ENCODE assay signal across 8 mouse cellular contexts in genomic region chr3:69599166-69599500, GRCm38 (mm10). TPM values are rescaled to one million over a fixed set of nuclear protein-coding genes. Genes with fewer than 3 reads are reported as not detected.
A peak's percentile ranks its signal among the peaks of the same experiment; 100 is the strongest.
DNase-seq lines count a peak whose midpoint lies in the region; ATAC-seq and TF ChIP-seq lines count a peak whose summit lies in the region.

No protein-coding gene starts in this region.

- H3K4me2 ChIP-seq in limb, embryonic 11.5 days (ENCODE audit: low read depth, severe bottlenecking): peak overlapping the region; percentile 70
- peak overlapping the region; percentile 79 for H3K4me2 ChIP-seq in midbrain, postnatal 0 days (ENCODE audit: low read depth, low read length, poor library complexity, severe bottlenecking)

- TF ChIP-seq POLR2A in cerebellum, adult 2 months (IDR thresholded peaks at IDR 0.05; ENCODE audit: borderline replicate concordance, insufficient read depth, low read length): no peak
- no peak for TF ChIP-seq POLR2A in spleen, adult 2 months (IDR thresholded peaks at IDR 0.05; ENCODE audit: low read depth, low read length)

- no peak for DNase-seq in cerebellum, adult 2 months
- no peak for DNase-seq in cerebellum, adult 8-10 months
- no peak for DNase-seq in spleen, adult 2 months (ENCODE audit: low read depth in 1 of 2, low spot score in 2 of 2)
- no peak for DNase-seq in spleen, postnatal 36 days (ENCODE audit: low spot score in 2 of 2)
- DNase-seq in limb, embryonic 11.5 days (ENCODE audit: low spot score): no peak
- DNase-seq in midbrain, postnatal 0 days (ENCODE audit: low spot score): no peak
- DNase-seq in layer of hippocampus, adult 18-20 months (ENCODE audit: low spot score in 2 of 2): no peak
- DNase-seq in layer of hippocampus, adult 11-12 months (ENCODE audit: low spot score): no peak

- H3K4me3 ChIP-seq in cerebellum, adult 2 months (replicated peaks; ENCODE audit: insufficient read depth, low read depth, low read length): peak overlapping the region; percentile 91
- peak overlapping the region; percentile 49; the same call in 1 of the 2 replicates for H3K4me3 ChIP-seq in spleen, adult 2 months (ENCODE audit: extremely low read depth, insufficient read depth, insufficient read length)
- peak overlapping the region; percentile 51 for H3K4me3 ChIP-seq in limb, embryonic 11.5 days (ENCODE audit: low read depth, low read length)
- H3K4me3 ChIP-seq in midbrain, postnatal 0 days (ENCODE audit: low read depth, low read length): peak overlapping the region; percentile 81

- peak overlapping the region; percentile 45 for H3K27ac ChIP-seq in cerebellum, adult 2 months (ENCODE audit: insufficient read depth, low read length)
- no peak overlapping the region for H3K27ac ChIP-seq in spleen, adult 2 months (ENCODE audit: insufficient read depth, low read length)
- no peak overlapping the region for H3K27ac ChIP-seq in limb, embryonic 11.5 days (replicated peaks; ENCODE audit: low read depth, low read length)
- H3K27ac ChIP-seq in midbrain, postnatal 0 days (ENCODE audit: low read depth, low read length): peak overlapping the region; percentile 87

- TF ChIP-seq CTCF in cerebellum, adult 2 months (IDR thresholded peaks at IDR 0.05; ENCODE audit: borderline replicate concordance, insufficient read depth, low read depth, low read length): no peak
- TF ChIP-seq CTCF in spleen, adult 2 months (IDR thresholded peaks at IDR 0.05; ENCODE audit: extremely low read depth, insufficient read depth, insufficient read length, insufficient replicate concordance): no peak
- TF ChIP-seq CTCF in midbrain, postnatal 0 days (IDR thresholded peaks at IDR 0.05): no peak

- peaks cover 8% of the 10 kb centered on the region; the same call in 1 of the 2 replicates for H3K4me1 ChIP-seq in cerebellum, adult 2 months (ENCODE audit: control insufficient read depth, insufficient read depth, low read length)
- peaks cover 3% of the 10 kb centered on the region; the same call in 1 of the 2 replicates for H3K4me1 ChIP-seq in spleen, adult 2 months (ENCODE audit: control insufficient read depth, insufficient read depth, insufficient read length)
- H3K4me1 ChIP-seq in limb, embryonic 11.5 days (ENCODE audit: control insufficient read depth, insufficient read depth, low read length): no peaks in the 10 kb centered on the region
- peaks cover 8% of the 10 kb centered on the region for H3K4me1 ChIP-seq in midbrain, postnatal 0 days (ENCODE audit: insufficient read depth, low read length)

- peak; percentile 28; the same call in 1 of the 2 replicates for ATAC-seq in limb, embryonic 11.5 days (ENCODE audit: insufficient number of reproducible peaks, low FRiP score, low TSS enrichment, low read depth)
- peak; percentile 42; the same call in 1 of the 2 replicates for ATAC-seq in midbrain, postnatal 0 days (ENCODE audit: low FRiP score)

- H3K9ac ChIP-seq in limb, embryonic 11.5 days (ENCODE audit: low read length): peak overlapping the region; percentile 93
- peak overlapping the region; percentile 92 for H3K9ac ChIP-seq in midbrain, postnatal 0 days (replicated peaks; ENCODE audit: low read length, poor library complexity, severe bottlenecking)

- WGBS in cerebellum, adult 2 months: 3% methylated on average over 5 of the region's 5 CpGs
- 26% methylated on average over 5 of the region's 5 CpGs for WGBS in spleen, adult 2 months
- 13% methylated on average over 5 of the region's 5 CpGs for WGBS in limb, embryonic 11.5 days
- WGBS in midbrain, postnatal 0 days: 8% methylated on average over 4 of the region's 5 CpGs

- H3K9me3 ChIP-seq in limb, embryonic 11.5 days (ENCODE audit: control insufficient read depth, low read length): no peaks in the 10 kb centered on the region
- H3K9me3 ChIP-seq in midbrain, postnatal 0 days (ENCODE audit: low read length): no peaks in the 10 kb centered on the region

- no peaks in the 10 kb centered on the region for H3K27me3 ChIP-seq in cerebellum, adult 2 months (ENCODE audit: control insufficient read depth, insufficient read depth, low read length)
- peaks cover 6% of the 10 kb centered on the region for H3K27me3 ChIP-seq in spleen, adult 2 months (ENCODE audit: control insufficient read depth, insufficient read depth, low read length)
- H3K27me3 ChIP-seq in limb, embryonic 11.5 days (ENCODE audit: control insufficient read depth, insufficient read depth, low read length): no peaks in the 10 kb centered on the region
- H3K27me3 ChIP-seq in midbrain, postnatal 0 days (ENCODE audit: insufficient read depth, low read length): no peaks in the 10 kb centered on the region

- H3K36me3 ChIP-seq in spleen, adult 2 months (ENCODE audit: control insufficient read depth, insufficient read depth, low read length): no peaks in the 10 kb centered on the region
- H3K36me3 ChIP-seq in limb, embryonic 11.5 days (ENCODE audit: control insufficient read depth, insufficient read depth, low read length): no peaks in the 10 kb centered on the region
- H3K36me3 ChIP-seq in midbrain, postnatal 0 days (ENCODE audit: insufficient read depth, low read length): no peaks in the 10 kb centered on the region

RNA-seq across cellular contexts. Expression of gene B3galnt1, which starts 0.4 kb away (rescaled TPM):
- polyA plus RNA-seq in cerebellum, adult 2 months (2012; rRNA removed): 34.3 and 36.2 TPM in 2 replicates
- 1.2 and 1.5 TPM in 2 replicates for polyA plus RNA-seq in spleen, adult 2 months (2012; rRNA removed)
- 27.4 and 28.1 TPM in 2 replicates for polyA plus RNA-seq in limb, embryonic 11.5 days (2014; fragmentation: Nextera tagmentation; extraction: Ambion mirVana)
- total RNA-seq in midbrain, postnatal 0 days (2014; rRNA removed): 70.5 and 77.2 TPM in 2 replicates
- polyA plus RNA-seq in midbrain, postnatal 0 days (2015; fragmentation: Nextera tagmentation; extraction: Ambion mirVana): 102 and 106 TPM in 2 replicates
- total RNA-seq in layer of hippocampus, adult 18-20 months (2021): 10 to 100 TPM; 42.8 to 44.7 TPM

Comparison
In these comparisons a context has a peak if more than half of its experiments do, and no peak if none do; other contexts are left out.
1. H3K27ac ChIP-seq: peak in cerebellum, adult 2 months (single experiment) and midbrain, postnatal 0 days (single experiment); none in spleen, adult 2 months (single experiment) and limb, embryonic 11.5 days (single experiment).
2. RNA of gene B3galnt1, which starts 0.4 kb away (polyA plus RNA-seq): 102 to 106 TPM in midbrain, postnatal 0 days, 34.3 to 36.2 TPM in cerebellum, adult 2 months and 27.4 to 28.1 TPM in limb, embryonic 11.5 days; 1.2 to 1.5 TPM in spleen, adult 2 months; every median in the first group is over 10 times any median in the second.
3. Peak in every context shown above with its lines, with median percentiles within 50 percentile points of each other: H3K4me3 ChIP-seq.